Mouse (Mus musculus): ENCODE data around the gene Scube1. TPM values are rescaled to one million over a fixed set of nuclear protein-coding genes. Genes with fewer than 3 reads are reported as not detected.

The Scube1 gene
- polyA plus RNA-seq, 1 experiment from 2014 or later, result 4.8 TPM

DNA sequence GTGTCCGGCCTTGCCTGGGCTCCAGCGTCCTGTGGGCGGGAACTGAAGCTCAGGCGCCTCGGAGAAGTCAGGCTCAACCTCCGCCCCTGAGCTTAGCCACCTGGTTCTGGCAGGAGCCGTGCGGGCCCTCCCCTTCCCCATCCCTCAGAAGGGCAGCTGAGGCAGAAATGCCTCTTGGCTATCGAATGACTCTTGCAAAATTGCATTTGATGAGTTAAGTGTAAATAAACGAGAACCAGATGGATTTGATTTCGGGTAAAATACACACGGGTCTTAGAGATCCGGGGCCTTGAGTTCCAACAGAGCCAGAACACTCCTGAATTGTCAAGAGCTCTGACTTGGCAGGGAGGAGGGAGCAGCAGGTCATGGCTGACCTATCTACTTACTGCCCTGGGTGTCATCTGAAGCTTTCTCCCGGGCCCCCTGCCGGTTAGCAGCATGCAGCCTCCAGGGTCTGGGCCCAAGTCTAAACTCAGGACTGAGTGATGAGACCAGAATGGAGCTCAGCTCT, 41.7 kb downstream of the Scube1 start:
- no peak overlapping the region for H3K27ac ChIP-seq
- ATAC-seq (replicated peaks; ENCODE audit: insufficient number of reproducible peaks, insufficient read depth, low FRiP score, low read depth), result no peak

DNA sequence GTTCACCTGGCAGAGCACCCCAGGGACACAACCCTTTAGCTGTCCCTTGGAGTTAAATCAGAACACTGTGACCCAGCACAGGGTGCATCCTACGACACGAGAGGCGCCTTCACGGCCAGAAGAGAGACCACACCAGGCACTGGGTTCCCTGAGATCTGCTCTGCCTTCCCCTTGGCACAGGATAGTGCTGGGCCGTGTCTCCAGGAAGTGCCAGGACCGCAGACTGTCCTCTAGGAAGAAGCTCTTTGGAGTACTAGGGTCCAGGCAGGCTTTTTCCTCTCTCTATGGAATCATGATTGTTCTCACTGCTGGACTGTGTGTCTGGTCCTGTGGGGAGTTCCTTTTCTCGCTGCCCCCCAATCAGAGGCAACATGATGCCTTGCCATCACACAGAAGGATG, 44.5 kb downstream of the Scube1 start:
- H3K9ac ChIP-seq, result no peak overlapping the region
- 73% methylated on average over 7 of the region's 7 CpGs for WGBS
- H3K36me3 ChIP-seq, result no peaks in the 10 kb centered on the region
- no peak overlapping the region for H3K4me2 ChIP-seq
- peaks cover 19% of the 10 kb centered on the region for H3K4me1 ChIP-seq (replicated peaks)
- no peak overlapping the region for H3K27ac ChIP-seq
- no peak overlapping the region for H3K4me3 ChIP-seq
- no peak for ATAC-seq (replicated peaks; ENCODE audit: insufficient number of reproducible peaks, insufficient read depth, low FRiP score, low read depth)
- H3K9me3 ChIP-seq (replicated peaks), result no peaks in the 10 kb centered on the region
- H3K27me3 ChIP-seq, result peaks cover 31% of the 10 kb centered on the region

More for the DNA sequence above, 41.7 kb downstream of the Scube1 start:
- H3K4me2 ChIP-seq, result no peak overlapping the region
- H3K9ac ChIP-seq, result no peak overlapping the region
- H3K9me3 ChIP-seq (replicated peaks), result no peaks in the 10 kb centered on the region
- WGBS, result 46% methylated on average over 15 of the region's 15 CpGs
- peaks cover 22% of the 10 kb centered on the region for H3K4me1 ChIP-seq (replicated peaks)
- no peaks in the 10 kb centered on the region for H3K36me3 ChIP-seq
- peaks cover 24% of the 10 kb centered on the region for H3K27me3 ChIP-seq
- no peak overlapping the region for H3K4me3 ChIP-seq

DNA sequence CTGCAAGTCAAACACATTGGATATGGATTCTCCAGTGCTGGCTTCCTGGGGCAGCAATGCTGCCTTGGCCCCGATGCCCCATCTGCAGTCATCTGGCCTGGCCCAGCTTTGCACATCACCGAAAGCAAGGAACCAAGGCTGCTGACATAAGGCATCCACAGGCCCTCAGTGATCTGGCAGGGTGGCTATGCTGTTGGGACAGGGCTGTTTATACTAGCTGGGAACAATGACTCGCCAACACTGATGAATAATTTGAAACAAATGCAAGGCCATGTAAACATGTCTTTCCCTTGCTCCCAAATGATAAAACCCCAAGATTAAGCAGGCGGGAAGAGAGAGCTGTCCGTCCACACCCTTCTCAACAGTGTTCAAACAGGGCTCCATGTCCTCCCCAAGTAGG, 45.1 kb downstream of the Scube1 start:
- H3K36me3 ChIP-seq, result no peaks in the 10 kb centered on the region
- peaks cover 19% of the 10 kb centered on the region for H3K4me1 ChIP-seq (replicated peaks)
- H3K4me2 ChIP-seq, result no peak overlapping the region
- no peak overlapping the region for H3K4me3 ChIP-seq
- no peak overlapping the region for H3K27ac ChIP-seq
- H3K9me3 ChIP-seq (replicated peaks), result no peaks in the 10 kb centered on the region
- no peak for ATAC-seq (replicated peaks; ENCODE audit: insufficient number of reproducible peaks, insufficient read depth, low FRiP score, low read depth)
- 71% methylated on average over 5 of the region's 5 CpGs for WGBS
- peaks cover 31% of the 10 kb centered on the region for H3K27me3 ChIP-seq
- no peak overlapping the region for H3K9ac ChIP-seq

DNA sequence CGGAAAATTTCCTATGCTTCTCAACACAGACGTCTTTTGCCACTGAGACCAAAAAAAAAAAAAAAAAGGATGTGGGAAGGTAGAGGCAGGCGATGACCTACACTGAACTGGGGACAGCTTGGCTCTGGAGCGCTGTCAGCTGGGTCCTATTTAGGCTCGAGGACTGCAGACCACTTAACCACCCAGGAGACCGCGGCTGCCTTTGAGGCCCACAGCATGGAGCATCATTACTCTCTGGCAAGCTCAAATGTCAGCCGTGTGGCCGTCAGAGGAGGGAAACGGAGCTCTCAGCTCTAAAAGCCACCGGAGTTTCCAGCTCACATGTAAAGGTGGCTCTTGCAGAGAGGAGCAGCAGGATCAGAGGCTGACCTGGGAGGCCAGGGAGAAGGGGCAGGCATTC, 46.2 kb downstream of the Scube1 start:
- H3K36me3 ChIP-seq, result no peaks in the 10 kb centered on the region
- H3K9me3 ChIP-seq (replicated peaks), result no peaks in the 10 kb centered on the region
- no peak overlapping the region for H3K4me2 ChIP-seq
- H3K4me3 ChIP-seq, result no peak overlapping the region
- no peak overlapping the region for H3K27ac ChIP-seq
- 16% methylated on average over 11 of the region's 11 CpGs for WGBS
- peaks cover 31% of the 10 kb centered on the region for H3K27me3 ChIP-seq
- no peak overlapping the region for H3K9ac ChIP-seq
- peaks cover 18% of the 10 kb centered on the region for H3K4me1 ChIP-seq (replicated peaks)
- 0 out of 2 replicates have a peak, but pooled peaks have one; percentile 25 for ATAC-seq (replicated peaks; ENCODE audit: insufficient number of reproducible peaks, insufficient read depth, low FRiP score, low read depth)

DNA sequence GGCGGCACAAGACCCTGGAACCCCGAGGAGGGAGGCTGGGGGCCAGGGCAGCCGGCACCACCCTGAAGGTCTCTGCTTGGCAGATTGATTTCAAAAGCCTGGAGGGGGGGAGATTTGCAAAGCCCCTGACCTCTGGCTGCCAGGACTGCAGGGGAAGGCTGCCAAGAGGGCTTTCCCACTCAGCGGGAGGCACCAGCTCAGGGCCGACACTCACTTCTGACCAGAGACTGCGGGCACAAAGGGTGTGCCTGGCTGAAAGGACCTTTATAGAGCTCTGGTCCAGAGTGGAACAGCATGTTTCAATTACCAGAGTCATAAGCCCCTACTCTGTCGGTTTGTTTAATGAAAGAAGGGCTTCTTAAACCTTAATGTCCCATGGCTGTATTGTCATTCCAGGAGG, 46.7 kb downstream of the Scube1 start:
- Histone ChIP-seq H3K9me3 (replicated peaks) (no peaks in the 10 kb centered on the region), H3K4me3 (no peak overlapping the region), H3K4me1 (replicated peaks) (peaks cover 15% of the 10 kb centered on the region), H3K4me2 (no peak overlapping the region), H3K36me3 (no peaks in the 10 kb centered on the region), H3K27ac (no peak overlapping the region), H3K9ac (no peak overlapping the region), H3K27me3 (peaks cover 31% of the 10 kb centered on the region)
- ATAC-seq (replicated peaks; ENCODE audit: insufficient number of reproducible peaks, insufficient read depth, low FRiP score, low read depth), result no peak
- 21% methylated on average over 7 of the region's 7 CpGs for WGBS

DNA sequence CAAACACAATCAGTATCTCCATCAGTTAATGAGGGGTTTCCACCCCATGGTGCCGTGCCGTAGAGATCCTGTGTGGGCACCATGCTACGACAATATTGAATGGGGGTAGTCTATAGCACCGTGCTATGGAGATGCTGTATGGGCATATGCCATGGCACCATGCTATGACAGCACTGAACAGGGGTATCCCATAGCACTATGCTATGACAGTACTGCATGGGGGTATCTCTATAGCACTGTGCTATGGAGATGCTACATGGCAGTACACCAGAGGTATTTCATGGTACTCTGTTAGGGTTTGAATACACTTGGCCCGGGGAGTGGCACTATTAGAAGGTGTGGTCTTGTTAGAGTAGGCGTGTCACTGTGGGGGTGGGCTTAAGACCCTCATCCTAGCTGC, 47.7 kb downstream of the Scube1 start:
- peaks cover 31% of the 10 kb centered on the region for H3K27me3 ChIP-seq
- H3K36me3 ChIP-seq, result no peaks in the 10 kb centered on the region
- H3K4me1 ChIP-seq (replicated peaks), result peaks cover 15% of the 10 kb centered on the region
- H3K4me2 ChIP-seq, result no peak overlapping the region
- H3K9me3 ChIP-seq (replicated peaks), result no peaks in the 10 kb centered on the region
- no peak for ATAC-seq (replicated peaks; ENCODE audit: insufficient number of reproducible peaks, insufficient read depth, low FRiP score, low read depth)
- no peak overlapping the region for H3K27ac ChIP-seq
- H3K4me3 ChIP-seq, result no peak overlapping the region
- WGBS, result 88% methylated on average over 6 of the region's 6 CpGs
- no peak overlapping the region for H3K9ac ChIP-seq

DNA sequence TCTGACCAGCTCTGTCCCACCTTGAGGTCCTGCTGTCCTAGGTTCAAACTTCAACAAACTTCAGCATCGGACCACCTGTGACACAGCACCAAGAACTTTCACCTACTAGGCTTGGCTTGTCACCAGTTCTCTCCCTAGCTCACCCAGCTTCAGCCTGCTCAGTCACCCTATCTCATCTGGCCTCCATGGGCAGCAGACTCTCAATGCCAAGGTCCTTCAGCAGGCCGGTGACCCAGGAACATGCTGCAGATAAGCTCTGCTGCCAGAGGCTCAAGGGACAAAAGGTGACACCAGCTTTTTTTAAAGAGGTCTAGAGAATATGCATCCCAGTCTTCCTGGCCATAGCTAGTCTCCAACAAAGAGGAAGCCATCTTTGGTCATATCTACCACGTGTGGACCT, 48.5 kb downstream of the Scube1 start:
- no peak overlapping the region for H3K9ac ChIP-seq
- ATAC-seq (replicated peaks; ENCODE audit: insufficient number of reproducible peaks, insufficient read depth, low FRiP score, low read depth), result no peak
- H3K9me3 ChIP-seq (replicated peaks), result no peaks in the 10 kb centered on the region
- H3K36me3 ChIP-seq, result no peaks in the 10 kb centered on the region
- H3K27ac ChIP-seq, result no peak overlapping the region
- peaks cover 15% of the 10 kb centered on the region for H3K4me1 ChIP-seq (replicated peaks)
- peaks cover 26% of the 10 kb centered on the region for H3K27me3 ChIP-seq
- no peak overlapping the region for H3K4me3 ChIP-seq
- no peak overlapping the region for H3K4me2 ChIP-seq
- 73% methylated on average over 3 of the region's 3 CpGs for WGBS

DNA sequence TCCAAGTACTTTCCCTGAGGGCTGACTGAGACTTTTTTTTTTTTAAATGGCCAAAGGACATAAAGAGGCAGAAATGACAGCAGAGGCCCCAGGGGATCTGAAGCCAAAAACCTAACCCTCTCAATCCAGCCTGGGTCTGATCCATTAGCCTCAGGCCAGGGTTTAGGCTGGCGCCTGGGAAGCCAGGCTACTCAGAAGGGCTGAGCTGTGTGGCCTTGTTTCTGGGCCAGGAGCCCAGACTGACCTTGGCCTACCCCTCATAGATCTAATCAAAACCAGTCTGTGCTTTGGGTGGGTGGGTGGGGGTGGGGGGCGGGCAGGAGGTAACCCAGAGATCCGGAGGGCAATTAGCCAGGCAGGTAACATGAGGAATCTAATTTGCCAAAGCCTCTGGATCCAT, 51.2 kb downstream of the Scube1 start:
- Histone ChIP-seq H3K4me1 (replicated peaks) (peaks cover 9% of the 10 kb centered on the region), H3K27ac (no peak overlapping the region), H3K9me3 (replicated peaks) (no peaks in the 10 kb centered on the region), H3K36me3 (no peaks in the 10 kb centered on the region), H3K4me2 (no peak overlapping the region), H3K4me3 (no peak overlapping the region), H3K9ac (no peak overlapping the region), H3K27me3 (peaks cover 8% of the 10 kb centered on the region)
- no peak for ATAC-seq (replicated peaks; ENCODE audit: insufficient number of reproducible peaks, insufficient read depth, low FRiP score, low read depth)
- 76% methylated on average over 3 of the region's 3 CpGs for WGBS

DNA sequence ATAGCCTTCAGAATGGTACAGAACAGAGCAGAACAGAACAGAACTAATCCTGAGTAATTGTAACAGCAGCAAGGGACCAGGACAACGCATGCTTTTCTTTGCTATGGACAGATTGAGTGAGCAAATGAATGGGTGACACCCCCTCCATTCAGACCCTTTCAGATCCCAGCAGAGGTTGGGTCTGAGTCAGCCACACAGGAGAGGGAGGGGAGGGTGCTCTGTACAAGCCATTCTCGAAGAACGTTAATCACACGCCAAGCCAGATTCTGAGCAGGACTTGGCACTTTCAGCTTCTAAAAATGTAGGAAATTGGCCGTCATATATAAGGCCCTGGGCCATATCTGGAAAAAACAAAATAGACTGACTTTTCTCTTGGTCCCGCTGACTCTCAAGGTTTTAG, 57.3 kb downstream of the Scube1 start:
- Histone ChIP-seq H3K9me3 (replicated peaks) (no peaks in the 10 kb centered on the region), H3K4me2 (no peak overlapping the region), H3K4me3 (no peak overlapping the region), H3K9ac (no peak overlapping the region), H3K4me1 (replicated peaks) (0 out of 2 replicates have a peak, but pooled peaks cover 13% of the 10 kb centered on the region), H3K36me3 (no peaks in the 10 kb centered on the region), H3K27ac (peak overlapping the region; percentile 12; the same call in 1 of the 2 replicates), H3K27me3 (no peaks in the 10 kb centered on the region)
- ATAC-seq (replicated peaks; ENCODE audit: insufficient number of reproducible peaks, insufficient read depth, low FRiP score, low read depth), result no peak; the same call in 1 of the 2 replicates
- 62% methylated on average over 6 of the region's 6 CpGs for WGBS

DNA sequence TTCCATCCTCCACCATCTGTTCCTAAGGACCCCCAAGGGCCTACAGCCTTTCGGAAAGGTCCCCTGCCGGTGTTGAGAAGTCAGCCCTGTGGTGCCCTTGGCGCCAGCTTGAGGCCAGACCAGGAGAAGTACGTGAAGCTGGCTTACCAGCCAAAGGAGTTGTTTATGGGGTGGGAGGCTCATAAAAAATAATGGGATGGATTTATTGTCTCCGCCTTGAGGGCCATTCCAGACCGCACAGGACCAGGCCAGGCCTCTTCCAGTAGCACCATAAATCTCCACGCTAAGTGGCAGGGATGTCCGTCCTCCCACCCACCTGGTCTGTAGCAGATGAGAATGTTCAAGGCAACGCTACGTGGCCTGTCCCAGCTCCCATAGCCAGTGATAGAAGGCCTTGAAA, 58.4 kb downstream of the Scube1 start:
- no peak overlapping the region for H3K4me2 ChIP-seq
- H3K9ac ChIP-seq, result no peak overlapping the region
- H3K9me3 ChIP-seq (replicated peaks), result no peaks in the 10 kb centered on the region
- no peaks in the 10 kb centered on the region for H3K27me3 ChIP-seq
- H3K4me1 ChIP-seq (replicated peaks), result 0 out of 2 replicates have a peak, but pooled peaks cover 13% of the 10 kb centered on the region
- WGBS, result 82% methylated on average over 10 of the region's 10 CpGs
- no peaks in the 10 kb centered on the region for H3K36me3 ChIP-seq
- no peak for ATAC-seq (replicated peaks; ENCODE audit: insufficient number of reproducible peaks, insufficient read depth, low FRiP score, low read depth)
- no peak overlapping the region for H3K27ac ChIP-seq
- H3K4me3 ChIP-seq, result no peak overlapping the region

DNA sequence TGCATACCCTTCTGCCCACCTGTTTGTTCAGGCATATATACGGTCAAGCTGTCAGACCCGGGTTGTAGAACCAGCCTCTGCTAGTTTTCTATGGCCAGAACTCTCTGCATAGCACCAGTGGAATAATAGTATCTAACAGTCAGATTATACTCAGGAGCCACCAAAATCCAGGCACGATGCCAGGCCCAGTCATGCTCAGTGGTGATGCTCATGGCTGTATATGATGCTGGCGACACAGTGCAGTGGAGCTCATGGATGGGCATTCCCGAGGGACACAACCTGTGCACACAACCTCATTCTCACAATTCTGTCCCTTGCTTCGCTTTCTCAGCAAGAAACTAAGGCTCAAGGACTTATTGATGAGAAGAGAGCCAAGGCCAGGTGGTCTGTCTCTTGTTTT, 58.8 kb downstream of the Scube1 start:
- Histone ChIP-seq H3K27me3 (no peaks in the 10 kb centered on the region), H3K9ac (no peak overlapping the region), H3K4me3 (no peak overlapping the region), H3K36me3 (no peaks in the 10 kb centered on the region), H3K4me1 (replicated peaks) (0 out of 2 replicates have a peak, but pooled peaks cover 13% of the 10 kb centered on the region), H3K27ac (no peak overlapping the region), H3K4me2 (no peak overlapping the region), H3K9me3 (replicated peaks) (no peaks in the 10 kb centered on the region)
- WGBS, result 75% methylated on average over 6 of the region's 6 CpGs
- ATAC-seq (replicated peaks; ENCODE audit: insufficient number of reproducible peaks, insufficient read depth, low FRiP score, low read depth), result no peak

DNA sequence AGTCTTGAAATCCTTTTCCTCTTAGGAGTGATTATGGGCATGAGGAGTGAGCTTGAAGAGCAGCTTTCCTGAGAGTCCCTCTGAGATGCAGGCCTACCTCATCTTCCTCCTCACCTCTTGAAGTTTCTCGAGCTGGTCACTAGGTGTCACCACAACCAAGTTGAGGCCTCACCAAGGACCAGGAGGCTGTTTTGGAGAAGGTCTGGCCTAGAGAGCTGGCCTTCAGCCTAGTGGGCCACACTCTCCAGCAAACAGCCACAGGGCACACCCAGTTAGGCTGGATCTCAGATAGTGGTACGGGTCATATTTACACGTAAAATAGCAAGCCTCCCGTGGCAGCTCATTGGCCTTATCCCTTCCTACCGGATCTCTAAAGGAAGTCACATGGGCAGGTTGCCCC, 60.1 kb downstream of the Scube1 start:
- Histone ChIP-seq H3K36me3 (no peaks in the 10 kb centered on the region), H3K4me1 (replicated peaks) (0 out of 2 replicates have a peak, but pooled peaks cover 13% of the 10 kb centered on the region), H3K4me3 (no peak overlapping the region), H3K9me3 (replicated peaks) (no peaks in the 10 kb centered on the region), H3K27me3 (0 out of 2 replicates have a peak, but pooled peaks cover 3% of the 10 kb centered on the region), H3K27ac (no peak overlapping the region), H3K9ac (no peak overlapping the region), H3K4me2 (no peak overlapping the region)
- ATAC-seq (replicated peaks; ENCODE audit: insufficient number of reproducible peaks, insufficient read depth, low FRiP score, low read depth), result no peak; the same call in 1 of the 2 replicates
- WGBS, result 49% methylated on average over 5 of the region's 5 CpGs
